Mouse (Mus musculus) megakaryocyte-erythroid progenitor cell, adult 5-6 weeks (primary cell): ENCODE measurements at regions not wholly inside any gene's neighbourhood (a gene's known extent, or its start where the extent isn't known, plus 50 kb on each side); places are given as distances from the start of the nearest gene placed in this dataset.

Source experiments
- ATAC-seq: replicated peaks from 2 replicates; pipeline ENCODE4 v1.8.0; 2016; ENCODE audit warnings: mild to moderate bottlenecking, inconsistent platforms; ENCODE audit not compliant: severe bottlenecking, poor library complexity, low FRiP score, low TSS enrichment

DNA sequence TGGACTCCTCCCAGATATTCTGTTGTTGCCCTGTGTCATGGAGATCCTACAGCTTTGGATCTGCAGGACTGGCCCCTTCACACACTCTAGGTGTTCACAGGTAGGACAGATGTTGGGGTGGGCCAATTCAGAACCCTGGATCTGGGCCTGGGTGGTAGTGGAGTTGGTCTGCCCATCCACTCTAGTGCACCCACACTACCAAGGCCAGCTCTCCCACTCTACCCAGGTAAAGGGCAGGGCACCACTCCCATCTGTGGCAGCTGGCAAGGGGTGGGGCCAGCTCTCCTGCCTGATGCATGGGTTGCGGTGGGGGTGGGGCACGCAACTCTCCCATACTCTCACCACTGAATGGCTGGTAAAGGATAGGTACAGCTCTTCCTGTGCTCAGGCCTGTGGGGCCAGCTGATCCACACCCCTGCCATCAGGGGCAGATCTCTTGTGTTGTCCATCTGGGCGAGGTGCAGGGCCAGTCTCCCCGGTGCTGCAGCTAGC lies 76.5 kb downstream of the Gja1 start:
- ATAC-seq = peak; percentile 57

GRCm38 (mm10) chr10:56455867-56456468 lies 78.8 kb downstream of the Gja1 start:
- ATAC-seq = no peak

DNA sequence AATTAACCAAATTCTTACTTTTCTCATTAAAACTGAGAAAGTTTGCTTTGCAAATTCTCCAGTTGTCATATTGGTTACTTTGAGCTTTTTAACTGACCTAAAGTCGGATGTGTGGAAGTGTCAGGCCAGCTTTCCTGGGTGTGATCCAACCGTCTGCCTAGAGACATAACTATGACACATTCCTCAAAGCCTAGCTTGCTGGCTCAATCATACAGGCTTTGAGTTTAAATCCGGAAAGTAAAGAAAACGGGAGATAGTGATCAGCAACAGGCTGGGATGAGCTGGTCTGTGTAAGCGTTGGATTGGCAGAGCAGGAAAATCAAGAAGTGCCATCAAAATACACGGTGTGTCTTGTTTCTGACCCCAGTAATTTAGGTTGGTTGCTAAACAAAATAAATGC lies 91.4 kb downstream of the Gja1 start:
- ATAC-seq = no peak

- ATAC-seq = peak; percentile 67
These were observed 92.0 kb downstream of the Gja1 start for GRCm38 (mm10) chr10:56468993-56469712.

DNA sequence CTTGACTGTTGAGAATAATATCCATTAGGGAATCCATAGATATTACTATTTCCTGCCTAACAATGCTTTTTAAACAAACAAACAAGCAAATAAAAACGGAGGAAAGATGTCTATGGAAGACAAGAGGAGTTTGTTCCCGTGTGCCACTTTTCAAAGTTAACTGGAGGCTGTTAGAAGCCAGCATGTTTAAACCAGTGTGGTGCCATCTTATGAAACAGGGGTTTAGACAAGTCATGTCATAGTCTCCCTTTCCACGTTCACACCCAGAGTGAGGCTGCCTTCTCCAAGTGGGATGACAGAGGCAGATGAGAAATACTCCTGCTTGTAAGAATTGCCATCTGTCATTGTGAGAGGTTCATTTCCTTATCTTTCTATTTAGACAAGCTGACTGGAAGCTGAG lies 92.8 kb downstream of the Gja1 start:
- no peak for ATAC-seq

DNA sequence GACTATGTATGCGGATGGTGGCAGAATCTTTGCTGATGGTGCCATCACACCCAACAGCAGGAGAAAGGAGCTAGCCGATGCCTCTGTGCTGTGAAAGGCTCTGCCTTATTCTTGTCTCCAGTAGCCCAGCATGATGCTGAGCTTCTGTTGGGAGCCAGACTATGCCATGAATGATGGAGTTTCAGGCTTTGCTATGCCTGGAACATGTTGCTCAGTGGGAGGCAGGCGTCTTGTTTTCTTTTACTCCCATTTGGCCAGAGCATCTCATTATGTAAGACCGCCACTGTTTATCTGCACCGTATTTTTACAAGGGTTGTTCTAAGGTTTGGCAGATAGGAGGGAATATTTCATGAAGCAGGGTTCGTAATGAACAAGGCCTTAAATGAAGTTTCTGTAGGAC lies 97.8 kb downstream of the Gja1 start:
- no peak for ATAC-seq

DNA sequence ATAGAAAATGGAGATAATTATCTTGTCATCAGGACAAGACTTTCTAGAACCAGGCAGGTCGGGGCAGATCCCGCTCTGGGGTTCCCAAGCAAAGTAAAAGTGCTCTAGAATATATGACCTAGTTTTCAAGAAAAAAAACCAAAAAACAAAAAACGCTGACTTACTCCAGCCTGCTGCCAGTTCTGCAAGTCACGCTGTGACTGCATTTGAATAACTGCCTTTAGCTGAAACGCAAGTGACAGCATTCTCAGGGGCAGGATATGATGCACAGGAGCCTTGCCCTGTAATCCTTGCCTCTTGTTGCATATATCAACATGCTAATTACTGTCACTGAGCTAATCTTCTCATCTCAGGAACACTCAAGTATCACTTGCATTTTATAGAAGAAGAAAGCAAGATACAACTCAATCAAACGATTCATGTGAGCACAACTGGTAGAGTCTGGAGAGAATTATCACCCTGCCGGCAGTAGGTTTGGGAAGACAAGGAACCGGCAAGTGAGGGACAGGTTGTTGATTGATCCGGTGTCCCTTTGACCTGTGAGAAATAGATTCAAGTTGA lies 105.1 kb downstream of the Gja1 start:
- ATAC-seq = peak; percentile 84

DNA sequence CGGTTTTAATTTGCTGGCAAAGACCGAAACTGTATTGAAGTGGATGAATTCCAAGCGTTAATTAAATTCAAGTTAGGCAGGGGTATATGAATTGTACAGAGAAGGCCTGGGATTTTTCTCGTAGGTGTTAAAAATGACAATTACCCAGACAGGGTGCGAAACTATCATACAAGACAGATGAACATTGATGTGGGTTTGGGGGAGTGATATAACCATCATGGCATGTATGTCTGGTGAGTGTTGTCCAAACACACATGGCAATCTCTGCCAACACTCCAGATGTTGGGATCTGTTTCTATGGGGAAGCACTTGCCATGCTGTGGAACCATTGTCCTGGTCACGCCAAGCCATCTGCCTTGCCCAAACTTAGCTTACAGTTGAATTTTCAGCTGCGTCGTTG lies 107.8 kb downstream of the Gja1 start:
- no peak for ATAC-seq

GRCm38 (mm10) chr10:56485746-56486145 lies 108.6 kb downstream of the Gja1 start:
- ATAC-seq = no peak

DNA sequence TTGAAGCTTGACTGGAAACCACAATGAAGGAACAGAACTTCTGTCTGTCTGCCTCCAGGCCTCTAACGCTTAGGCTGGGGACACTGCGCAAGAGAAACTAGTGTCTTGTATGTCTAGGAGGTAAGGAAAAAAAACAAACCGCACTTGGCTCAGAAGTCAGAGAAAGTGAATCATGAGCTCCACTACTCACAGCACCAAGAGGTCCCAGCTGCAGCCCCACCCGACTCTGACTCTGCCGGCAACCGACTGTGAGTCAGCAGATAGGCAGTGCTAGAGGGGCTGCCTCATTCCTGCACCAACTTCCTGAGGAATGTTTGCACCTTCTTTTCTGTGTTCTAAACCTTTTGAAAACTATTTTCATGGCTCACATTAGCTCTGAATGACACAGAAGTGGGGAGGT lies 109.5 kb downstream of the Gja1 start:
- ATAC-seq = peak; percentile 85

DNA sequence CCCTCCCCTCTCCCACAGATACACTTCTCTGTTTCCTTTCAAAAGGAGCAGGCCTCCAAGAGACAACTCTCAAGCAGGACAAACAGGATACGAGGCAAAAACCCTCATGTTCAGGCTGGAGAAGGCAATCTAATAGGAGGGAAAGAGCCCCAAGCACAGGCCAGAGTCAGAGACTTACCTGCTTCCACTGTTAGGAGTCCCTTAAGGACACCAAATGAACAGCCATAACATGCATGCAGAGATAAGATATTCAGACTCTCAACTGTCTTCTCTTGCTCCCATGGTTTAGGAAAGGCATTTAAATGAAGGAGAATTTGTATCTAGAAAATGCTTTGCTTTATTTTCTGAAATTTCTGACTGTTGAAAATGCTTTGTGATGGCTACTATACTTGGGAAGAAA lies 116.3 kb downstream of the Gja1 start:
- peak; percentile 74; the same call in 1 of the 2 replicates for ATAC-seq

DNA sequence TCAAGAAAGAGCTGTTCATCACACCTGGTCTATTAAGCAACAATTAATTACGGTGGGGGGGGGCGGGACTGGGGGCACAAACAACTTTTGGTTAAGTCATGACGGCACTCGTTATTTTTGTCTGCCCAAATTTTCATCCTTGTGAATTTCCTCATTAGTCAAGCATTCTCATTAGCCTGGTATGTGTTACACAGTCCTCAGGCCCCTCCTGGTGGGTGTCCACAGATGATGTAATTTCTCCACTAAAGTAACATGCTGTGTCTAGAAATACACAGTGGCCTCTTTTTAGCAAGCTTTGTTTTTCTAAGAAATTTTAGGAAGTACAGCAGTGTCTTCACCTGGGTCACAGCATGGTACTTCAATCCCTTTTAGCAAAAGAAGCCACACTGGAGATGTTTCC lies 118.2 kb downstream of the Gja1 start:
- no peak for ATAC-seq

- no peak for ATAC-seq
These were observed 141.9 kb downstream of the Gja1 start for GRCm38 (mm10) chr10:56519041-56519440.

DNA sequence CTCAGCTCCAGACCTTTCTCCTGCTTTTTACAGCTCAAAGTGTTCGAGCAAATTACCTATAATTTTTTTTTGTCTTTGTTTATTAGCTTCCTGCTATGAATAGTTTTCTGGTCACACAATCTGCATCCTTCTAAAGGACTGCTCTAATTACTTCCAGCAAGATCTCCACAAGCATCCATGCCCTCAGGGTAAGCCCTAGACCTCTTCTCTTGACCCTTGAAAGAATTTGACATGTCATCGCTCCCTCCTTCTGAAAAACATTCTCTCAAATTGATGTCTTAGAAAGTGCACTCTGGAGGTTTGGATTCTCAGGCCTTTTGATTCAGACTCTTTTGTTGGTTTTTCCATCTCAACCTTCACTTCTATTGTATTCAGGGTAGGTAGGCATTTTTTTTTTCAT lies 148.7 kb downstream of the Gja1 start:
- ATAC-seq = no peak

DNA sequence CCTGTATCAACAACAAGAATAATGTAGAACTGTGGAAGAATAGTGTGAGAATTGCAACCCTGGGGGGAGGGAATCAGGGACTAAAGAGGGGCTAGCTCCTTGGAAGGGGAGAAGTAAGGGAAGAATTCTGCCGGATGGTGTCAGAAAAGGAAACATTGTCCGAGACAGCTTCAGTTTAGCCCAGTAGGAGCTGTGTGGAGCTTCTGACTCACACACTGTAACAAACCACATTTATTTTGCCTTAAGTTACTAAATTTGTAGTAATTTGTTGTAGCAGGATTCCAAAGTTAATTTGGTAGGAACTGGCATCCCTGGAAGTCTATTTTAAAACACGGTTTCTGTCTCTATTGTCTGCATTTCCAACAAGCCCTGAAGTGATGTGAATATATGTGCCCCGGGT lies 160.0 kb downstream of the Gja1 start:
- no peak for ATAC-seq

- ATAC-seq = no peak
These were observed 162.8 kb downstream of the Gja1 start for GRCm38 (mm10) chr10:56539827-56540511.

GRCm38 (mm10) chr10:56542106-56542505 lies 165.0 kb downstream of the Gja1 start:
- ATAC-seq = no peak

GRCm38 (mm10) chr10:56545989-56546388 lies 168.9 kb downstream of the Gja1 start:
- no peak for ATAC-seq

- ATAC-seq = no peak
These were observed 169.7 kb downstream of the Gja1 start for GRCm38 (mm10) chr10:56546824-56547223.

GRCm38 (mm10) chr10:56547825-56548224 lies 170.7 kb downstream of the Gja1 start:
- no peak for ATAC-seq
